Mouse (Mus musculus): ENCODE measurements around the gene Hsd11b2. TPM values are rescaled to one million over a fixed set of nuclear protein-coding genes. Genes with fewer than 3 reads are reported as not detected.

Hsd11b2 gene
- polyA plus RNA-seq, 1 experiment: not detected

DNA sequence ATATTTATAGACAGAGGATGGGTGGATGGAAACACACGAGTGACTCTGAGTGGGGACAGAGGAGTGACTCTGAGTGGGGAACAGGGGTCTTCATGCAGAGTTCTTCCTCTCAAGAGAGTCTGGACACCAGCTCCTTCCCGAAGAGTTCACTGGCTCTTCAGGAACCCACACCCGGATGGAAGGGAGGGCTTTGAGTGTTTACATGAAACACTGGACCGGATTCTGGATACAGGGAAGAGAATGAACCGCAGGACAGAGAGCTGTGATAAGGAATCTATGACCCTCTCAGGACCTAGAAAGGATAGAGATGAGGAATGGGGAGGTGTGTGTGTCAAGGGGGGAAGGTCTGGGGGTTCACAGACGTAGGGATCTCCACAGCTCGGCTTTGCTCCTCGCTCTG, 1.2 kb upstream of the Hsd11b2 start:
- no peaks in the 10 kb centered on the region for H3K9me3 ChIP-seq (ENCODE audit: control insufficient read depth, low read length)
- H3K4me3 ChIP-seq (replicated peaks): no peak overlapping the region
- peaks cover 18% of the 10 kb centered on the region for H3K36me3 ChIP-seq (ENCODE audit: control insufficient read depth)
- H3K27me3 ChIP-seq (ENCODE audit: control insufficient read depth): peaks cover 59% of the 10 kb centered on the region
- H3K4me1 ChIP-seq (ENCODE audit: control insufficient read depth): peaks cover 54% of the 10 kb centered on the region
- TF ChIP-seq GATA1 (IDR thresholded peaks at IDR 0.05; ENCODE audit: low read length): no peak
- no peak for TF ChIP-seq TAL1 (IDR thresholded peaks at IDR 0.05; ENCODE audit: low read length)

DNA sequence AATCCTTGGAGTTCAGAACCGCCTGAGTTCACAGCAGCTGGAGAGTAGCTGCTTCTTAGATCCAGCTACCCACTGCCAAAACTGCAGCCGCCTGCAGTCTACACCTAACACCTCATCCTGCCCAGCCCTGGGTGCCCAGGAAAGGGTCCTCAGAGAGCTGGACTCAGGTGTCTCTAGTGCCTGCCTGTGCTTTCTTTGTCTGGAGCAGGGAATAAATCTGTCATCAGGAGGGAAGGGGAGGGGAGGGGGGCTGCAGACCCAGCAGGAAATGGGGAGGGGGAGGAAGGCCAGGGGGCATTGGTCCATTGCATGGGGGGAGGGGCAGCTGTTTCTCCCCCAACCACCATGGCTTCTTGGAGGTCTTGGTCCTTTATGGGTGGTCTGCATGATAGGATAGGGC, 1.0 kb downstream of the Hsd11b2 start:
- TF ChIP-seq GATA1 (IDR thresholded peaks at IDR 0.05; ENCODE audit: low read length) (no peak), TAL1 (IDR thresholded peaks at IDR 0.05; ENCODE audit: low read length) (no peak)
- peaks cover 70% of the 10 kb centered on the region for H3K4me1 ChIP-seq (ENCODE audit: control insufficient read depth)
- H3K27me3 ChIP-seq (ENCODE audit: control insufficient read depth): peaks cover 57% of the 10 kb centered on the region
- H3K36me3 ChIP-seq (ENCODE audit: control insufficient read depth): peaks cover 40% of the 10 kb centered on the region
- no peaks in the 10 kb centered on the region for H3K9me3 ChIP-seq (ENCODE audit: control insufficient read depth, low read length)
- H3K4me3 ChIP-seq (replicated peaks): no peak overlapping the region

DNA sequence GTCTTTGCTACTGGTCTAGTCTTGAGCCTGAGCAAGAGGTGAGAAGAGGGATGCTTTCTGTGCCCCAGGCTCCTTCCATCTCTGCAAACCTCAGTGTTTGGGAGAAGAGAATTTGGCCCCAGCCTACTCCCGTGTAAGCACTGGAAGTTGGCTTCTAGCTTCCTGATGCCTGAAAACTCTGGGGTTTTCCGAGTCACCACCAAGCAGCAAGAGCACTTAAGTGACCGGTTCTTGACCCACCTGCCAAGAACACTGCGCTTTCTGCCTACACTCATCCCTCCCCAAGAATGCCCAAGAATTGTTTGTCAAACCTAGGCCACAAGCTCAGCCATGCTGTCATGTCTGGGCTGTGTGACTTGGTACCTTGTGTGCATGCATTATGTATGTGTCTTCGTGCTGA, 2.0 kb downstream of the Hsd11b2 start:
- TF ChIP-seq TAL1 (IDR thresholded peaks at IDR 0.05; ENCODE audit: low read length) (no peak), GATA1 (IDR thresholded peaks at IDR 0.05; ENCODE audit: low read length) (no peak)
- Histone ChIP-seq H3K4me3 (replicated peaks) (no peak overlapping the region), H3K36me3 (ENCODE audit: control insufficient read depth) (peaks cover 50% of the 10 kb centered on the region), H3K9me3 (ENCODE audit: control insufficient read depth, low read length) (no peaks in the 10 kb centered on the region), H3K27me3 (ENCODE audit: control insufficient read depth) (peaks cover 50% of the 10 kb centered on the region), H3K4me1 (ENCODE audit: control insufficient read depth) (peaks cover 67% of the 10 kb centered on the region)

DNA sequence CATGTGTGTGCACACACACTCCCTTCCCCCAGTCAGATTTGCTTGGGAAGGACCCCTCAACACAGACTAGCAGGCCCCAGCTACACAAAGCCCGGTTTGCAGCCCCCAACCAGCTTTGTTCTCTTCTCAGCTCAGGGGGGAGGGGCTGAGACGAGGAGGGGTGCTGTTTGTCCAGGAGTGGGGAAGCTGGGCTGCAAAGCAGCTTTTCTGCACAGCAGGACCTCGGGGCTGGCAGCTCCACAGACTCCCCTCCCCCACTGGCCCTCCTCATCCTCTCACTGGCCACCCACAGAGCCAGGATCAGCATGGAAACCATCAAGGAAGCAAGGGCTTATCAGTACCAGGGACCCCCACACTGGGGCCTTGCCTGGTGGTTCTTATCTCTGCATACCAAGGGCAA, 2.5 kb downstream of the Hsd11b2 start:
- no peak overlapping the region for H3K4me3 ChIP-seq (replicated peaks)
- H3K9me3 ChIP-seq (ENCODE audit: control insufficient read depth, low read length): no peaks in the 10 kb centered on the region
- no peak for TF ChIP-seq TAL1 (IDR thresholded peaks at IDR 0.05; ENCODE audit: low read length)
- no peak for TF ChIP-seq GATA1 (IDR thresholded peaks at IDR 0.05; ENCODE audit: low read length)
- peaks cover 55% of the 10 kb centered on the region for H3K36me3 ChIP-seq (ENCODE audit: control insufficient read depth)
- H3K4me1 ChIP-seq (ENCODE audit: control insufficient read depth): peaks cover 66% of the 10 kb centered on the region
- H3K27me3 ChIP-seq (ENCODE audit: control insufficient read depth): peaks cover 46% of the 10 kb centered on the region

DNA sequence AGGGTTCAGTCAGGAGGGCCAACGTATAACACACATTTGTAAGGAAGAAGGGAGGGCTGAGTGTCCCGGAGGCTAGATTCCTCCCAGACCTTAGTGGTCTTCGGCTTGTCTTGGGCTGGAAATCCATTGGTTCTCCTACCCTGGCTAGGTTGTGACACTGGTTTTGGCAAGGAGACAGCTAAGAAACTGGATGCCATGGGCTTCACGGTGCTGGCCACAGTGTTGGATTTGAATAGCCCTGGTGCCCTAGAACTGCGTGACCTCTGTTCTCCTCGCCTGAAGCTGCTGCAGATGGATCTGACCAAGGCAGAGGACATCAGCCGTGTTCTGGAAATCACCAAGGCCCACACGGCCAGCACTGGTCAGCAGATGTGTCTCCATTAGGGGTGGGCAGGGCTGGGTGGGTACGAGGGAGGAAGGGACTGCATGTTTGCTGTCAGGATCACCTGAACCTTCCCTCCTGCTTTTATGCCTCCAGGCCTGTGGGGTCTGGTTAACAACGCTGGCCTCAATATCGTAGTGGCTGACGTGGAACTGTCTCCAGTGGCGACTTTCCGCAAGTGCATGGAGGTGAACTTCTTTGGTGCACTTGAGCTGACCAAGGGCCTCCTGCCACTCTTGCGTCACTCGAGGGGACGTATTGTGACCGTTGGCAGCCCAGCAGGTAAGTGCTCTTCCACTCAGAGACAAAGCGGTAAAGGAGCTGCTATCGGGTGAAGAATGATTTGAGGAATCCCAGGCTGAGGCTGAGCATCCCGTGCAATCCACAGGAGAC, 3.6 kb downstream of the Hsd11b2 start:
- TF ChIP-seq TAL1 (IDR thresholded peaks at IDR 0.05; ENCODE audit: low read length): no peak
- no peak for TF ChIP-seq GATA1 (IDR thresholded peaks at IDR 0.05; ENCODE audit: low read length)
- H3K9me3 ChIP-seq (ENCODE audit: control insufficient read depth, low read length): no peaks in the 10 kb centered on the region
- peaks cover 66% of the 10 kb centered on the region for H3K36me3 ChIP-seq (ENCODE audit: control insufficient read depth)
- H3K27me3 ChIP-seq (ENCODE audit: control insufficient read depth): peaks cover 35% of the 10 kb centered on the region
- H3K4me1 ChIP-seq (ENCODE audit: control insufficient read depth): peaks cover 64% of the 10 kb centered on the region
- H3K4me3 ChIP-seq (replicated peaks): no peak overlapping the region

DNA sequence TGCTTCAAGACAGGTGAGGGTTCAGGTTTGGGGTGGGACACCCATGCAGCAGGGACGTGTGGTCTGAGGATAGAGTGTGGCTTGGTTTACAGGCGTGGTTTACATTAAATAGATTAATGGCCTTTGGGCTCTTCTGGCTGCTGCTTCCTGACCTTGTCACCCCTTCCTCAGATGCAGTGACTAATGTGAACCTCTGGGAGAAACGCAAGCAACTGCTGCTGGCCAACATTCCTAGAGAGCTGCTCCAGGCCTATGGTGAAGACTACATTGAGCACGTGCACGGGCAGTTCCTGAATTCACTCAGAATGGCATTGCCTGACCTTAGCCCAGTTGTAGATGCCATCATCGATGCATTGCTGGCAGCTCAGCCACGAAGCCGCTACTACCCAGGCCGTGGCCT, 4.3 kb downstream of the Hsd11b2 start:
- peaks cover 73% of the 10 kb centered on the region for H3K36me3 ChIP-seq (ENCODE audit: control insufficient read depth)

DNA sequence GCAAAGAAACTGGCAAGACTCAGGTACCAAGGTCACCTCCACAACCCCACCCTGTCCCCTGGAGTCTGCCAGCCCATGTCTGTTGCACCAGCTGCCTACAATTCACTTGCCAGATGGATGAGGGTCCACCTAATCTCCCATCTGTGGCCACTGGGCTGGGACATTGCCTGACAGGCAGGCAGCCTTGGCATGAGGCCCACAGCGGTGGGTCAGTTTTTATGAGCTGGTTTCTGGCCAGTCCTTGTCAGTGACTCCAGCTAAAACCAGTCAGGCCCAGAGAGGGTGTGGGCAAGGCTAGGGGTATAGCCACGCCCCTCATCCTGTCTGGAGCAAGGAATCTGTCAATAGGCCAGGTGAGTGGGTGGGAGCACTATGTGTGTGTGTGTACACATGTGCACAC, 8.6 kb downstream of the Hsd11b2 start:
- TF ChIP-seq TAL1 (IDR thresholded peaks at IDR 0.05; ENCODE audit: low read length) (no peak), GATA1 (IDR thresholded peaks at IDR 0.05; ENCODE audit: low read length) (no peak)
- no peak overlapping the region for H3K4me3 ChIP-seq (replicated peaks)
- H3K27me3 ChIP-seq (ENCODE audit: control insufficient read depth): no peaks in the 10 kb centered on the region
- no peaks in the 10 kb centered on the region for H3K9me3 ChIP-seq (ENCODE audit: control insufficient read depth, low read length)
- peaks cover 38% of the 10 kb centered on the region for H3K4me1 ChIP-seq (ENCODE audit: control insufficient read depth)
- H3K36me3 ChIP-seq (ENCODE audit: control insufficient read depth): peaks cover 97% of the 10 kb centered on the region

More for the DNA sequence above, 4.3 kb downstream of the Hsd11b2 start:
- Histone ChIP-seq H3K4me1 (ENCODE audit: control insufficient read depth) (peaks cover 62% of the 10 kb centered on the region), H3K4me3 (replicated peaks) (no peak overlapping the region), H3K27me3 (ENCODE audit: control insufficient read depth) (peaks cover 28% of the 10 kb centered on the region), H3K9me3 (ENCODE audit: control insufficient read depth, low read length) (no peaks in the 10 kb centered on the region)
- no peak for TF ChIP-seq GATA1 (IDR thresholded peaks at IDR 0.05; ENCODE audit: low read length)
- no peak for TF ChIP-seq TAL1 (IDR thresholded peaks at IDR 0.05; ENCODE audit: low read length)

DNA sequence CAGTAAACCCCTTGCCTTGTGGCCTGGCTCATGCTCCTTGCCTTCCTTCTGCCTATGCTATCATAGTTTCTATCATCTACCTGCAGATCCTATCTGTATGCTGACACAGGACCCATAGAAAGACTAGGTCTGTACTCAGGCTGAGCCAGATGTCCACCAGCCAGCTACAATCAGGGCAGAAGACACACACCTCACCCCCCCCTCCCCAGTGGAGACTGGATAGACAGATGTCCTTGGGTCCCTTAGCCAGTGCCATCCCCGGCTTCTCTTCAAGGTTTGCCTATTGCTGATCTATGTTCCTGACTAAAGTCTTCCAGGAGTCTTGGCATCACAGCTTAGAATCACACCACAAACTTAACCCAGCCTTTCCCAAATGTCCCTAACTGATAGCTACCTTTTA, 9.7 kb downstream of the Hsd11b2 start:
- no peak overlapping the region for H3K4me3 ChIP-seq (replicated peaks)
- no peaks in the 10 kb centered on the region for H3K27me3 ChIP-seq (ENCODE audit: control insufficient read depth)
- H3K36me3 ChIP-seq (ENCODE audit: control insufficient read depth): peaks cover 96% of the 10 kb centered on the region
- TF ChIP-seq GATA1 (IDR thresholded peaks at IDR 0.05; ENCODE audit: low read length) (no peak), TAL1 (IDR thresholded peaks at IDR 0.05; ENCODE audit: low read length) (no peak)
- peaks cover 36% of the 10 kb centered on the region for H3K4me1 ChIP-seq (ENCODE audit: control insufficient read depth)
- H3K9me3 ChIP-seq (ENCODE audit: control insufficient read depth, low read length): no peaks in the 10 kb centered on the region

DNA sequence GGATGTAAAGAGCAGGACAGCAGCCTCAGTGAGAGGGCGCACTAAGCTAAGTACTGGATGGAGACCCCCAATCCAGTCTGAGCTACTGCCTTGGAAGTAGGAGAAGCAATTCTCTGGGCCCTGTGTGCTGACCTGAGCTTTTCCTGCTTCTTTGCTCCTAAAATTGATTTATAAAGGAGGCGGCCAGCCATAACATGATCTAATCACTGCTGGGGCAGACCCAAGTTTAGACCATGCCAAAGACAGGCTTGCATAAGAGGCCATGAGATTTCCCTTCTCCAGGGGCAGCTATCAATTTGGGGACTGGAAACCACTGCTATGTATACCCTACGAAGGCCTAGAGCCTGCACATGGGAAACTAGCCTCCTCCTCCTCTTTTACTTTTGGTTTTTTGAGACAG, 10.7 kb downstream of the Hsd11b2 start:
- peaks cover 39% of the 10 kb centered on the region for H3K4me1 ChIP-seq (ENCODE audit: control insufficient read depth)
- H3K27me3 ChIP-seq (ENCODE audit: control insufficient read depth): no peaks in the 10 kb centered on the region
- H3K36me3 ChIP-seq (ENCODE audit: control insufficient read depth): peaks cover 96% of the 10 kb centered on the region
- TF ChIP-seq TAL1 (IDR thresholded peaks at IDR 0.05; ENCODE audit: low read length): no peak
- no peak for TF ChIP-seq GATA1 (IDR thresholded peaks at IDR 0.05; ENCODE audit: low read length)
- no peak overlapping the region for H3K4me3 ChIP-seq (replicated peaks)
- no peaks in the 10 kb centered on the region for H3K9me3 ChIP-seq (ENCODE audit: control insufficient read depth, low read length)

All from erythroblast, embryonic 14.5 days (primary cell).